Mouse (Mus musculus): ENCODE data around the gene Prdx6b.

GRCm38 (mm10) chr2:80266894-80267293 is 25.4 kb upstream of the Prdx6b start:
- TF ChIP-seq GATA1 (IDR thresholded peaks at IDR 0.05; ENCODE audit: borderline replicate concordance, low read length) (no peak), GATA2 (IDR thresholded peaks at IDR 0.05; ENCODE audit: borderline replicate concordance, low read depth, low read length) (no peak), CTCF (IDR thresholded peaks at IDR 0.05; ENCODE audit: low read depth, low read length) (peak; percentile 48; the same call in 1 of the 2 replicates)
